Mouse (Mus musculus) kidney, postnatal 25 days (tissue): ENCODE measurements around the gene Zfp827.

ENCODE experiments used
- DNase-seq, 2 experiments: peaks; one replicate each; pipeline ENCODE4 v3.0.0; 2021; ENCODE audit warnings: mixed read lengths in 2 of 2

Gene Zfp827

DNA sequence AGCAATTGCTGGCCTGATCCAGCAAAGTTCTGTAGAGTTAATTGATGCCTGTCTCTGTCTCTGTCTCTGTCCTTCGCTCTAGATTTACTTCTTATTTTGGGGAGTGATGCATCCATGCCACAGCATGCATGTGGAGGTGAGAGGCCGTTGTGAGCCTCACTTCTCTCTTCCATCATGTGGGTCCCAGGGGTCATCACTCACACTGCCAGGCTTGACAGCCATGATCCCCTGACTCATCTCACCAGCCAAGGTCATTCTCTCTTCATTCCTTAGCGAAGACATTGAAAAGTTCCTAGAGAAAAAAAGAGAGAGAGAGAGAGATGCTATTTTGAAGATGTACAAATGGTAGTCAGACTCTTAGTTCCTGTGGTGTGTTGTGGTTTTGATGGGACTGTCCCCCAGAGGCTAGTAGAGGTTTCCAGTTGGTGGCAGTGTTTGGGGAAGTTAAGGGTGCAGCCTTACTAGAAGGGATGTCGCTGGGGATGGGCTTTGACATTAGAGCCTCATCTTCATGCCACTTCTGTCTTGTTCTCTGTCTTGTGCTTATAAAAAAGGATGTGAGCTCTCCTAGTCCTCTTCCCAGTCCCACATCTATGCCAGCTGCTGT lies 133.0 kb downstream of the Zfp827 start:
- peak in 1 of 2 experiments; percentile 3 for DNase-seq

DNA sequence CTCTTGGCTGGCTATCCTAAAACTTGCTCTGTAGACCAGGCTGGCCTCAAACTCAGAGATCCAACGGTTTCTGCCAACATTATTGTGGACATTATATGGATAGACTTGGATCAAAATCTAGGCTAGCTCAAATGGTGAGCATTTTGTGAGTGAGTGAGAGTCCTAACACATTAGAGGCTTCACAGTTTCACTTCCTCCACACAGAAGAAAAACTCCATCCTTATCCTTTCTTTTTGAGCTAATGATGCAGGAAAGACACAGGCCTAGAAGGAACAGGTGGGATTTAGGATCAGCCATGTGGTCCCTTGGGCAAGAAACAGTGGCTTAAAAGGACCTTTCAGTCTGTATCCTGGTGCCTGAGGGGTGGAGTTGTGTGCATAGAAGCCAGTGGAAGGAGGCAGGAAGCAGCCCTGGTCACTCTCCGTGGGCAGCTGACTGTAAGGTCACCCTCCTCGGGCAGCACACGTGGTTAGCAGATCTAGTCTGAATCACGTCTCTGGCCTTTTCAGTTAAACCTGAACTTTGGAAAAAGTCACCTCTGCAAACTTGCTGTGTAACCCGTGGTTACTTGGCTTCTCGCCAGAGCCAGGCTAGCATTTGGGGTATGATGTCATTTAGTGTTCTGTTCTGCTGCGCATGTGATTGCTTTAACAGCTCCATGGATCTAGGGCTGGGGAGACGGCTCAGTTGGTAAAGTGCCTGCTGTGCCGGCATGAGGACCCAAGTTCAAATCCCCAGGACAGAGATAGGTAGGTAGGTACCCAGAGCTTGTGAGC lies 134.5 kb downstream of the Zfp827 start:
- peak; percentile 95 for DNase-seq

DNA sequence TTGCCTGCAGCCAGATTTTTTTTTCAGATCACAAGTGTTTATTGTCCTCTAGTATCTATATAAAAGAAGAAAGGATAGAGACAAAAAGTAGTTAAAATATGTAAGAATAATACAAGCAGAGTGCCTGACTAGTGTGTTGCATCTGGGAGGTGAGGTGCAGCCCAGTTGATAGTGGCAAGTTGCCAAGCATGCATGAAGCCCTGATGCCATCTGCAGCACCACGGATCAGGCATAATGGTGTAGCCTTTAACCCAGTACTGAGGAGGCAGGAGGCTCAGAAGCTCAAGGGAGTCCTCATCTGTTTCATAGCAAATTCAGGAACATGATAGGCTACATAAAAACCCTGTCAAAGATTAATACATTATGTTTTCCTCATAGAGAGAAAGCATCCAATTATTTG lies 136.1 kb downstream of the Zfp827 start:
- DNase-seq: peak; percentile 5 to 32

DNA sequence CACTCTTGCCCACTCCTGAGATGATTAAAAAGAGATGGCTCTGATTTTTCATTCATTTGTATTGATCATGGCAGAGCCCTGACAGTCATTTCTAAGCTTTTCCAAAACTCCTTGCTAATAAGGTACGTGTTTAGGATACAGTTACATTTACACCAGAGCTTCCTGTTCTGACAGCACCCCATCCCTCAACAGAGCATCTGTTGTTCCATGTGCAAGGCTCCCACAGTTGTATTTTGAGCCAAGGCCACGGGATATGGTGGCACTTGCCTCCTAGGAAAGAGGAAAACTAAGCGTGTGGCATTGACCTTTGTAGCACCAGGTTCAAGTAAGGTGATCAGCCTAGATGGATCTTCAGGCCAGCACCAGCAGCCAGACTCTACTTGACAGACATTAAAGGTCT lies 137.0 kb downstream of the Zfp827 start:
- DNase-seq: peak in 1 of 2 experiments; percentile 10

DNA sequence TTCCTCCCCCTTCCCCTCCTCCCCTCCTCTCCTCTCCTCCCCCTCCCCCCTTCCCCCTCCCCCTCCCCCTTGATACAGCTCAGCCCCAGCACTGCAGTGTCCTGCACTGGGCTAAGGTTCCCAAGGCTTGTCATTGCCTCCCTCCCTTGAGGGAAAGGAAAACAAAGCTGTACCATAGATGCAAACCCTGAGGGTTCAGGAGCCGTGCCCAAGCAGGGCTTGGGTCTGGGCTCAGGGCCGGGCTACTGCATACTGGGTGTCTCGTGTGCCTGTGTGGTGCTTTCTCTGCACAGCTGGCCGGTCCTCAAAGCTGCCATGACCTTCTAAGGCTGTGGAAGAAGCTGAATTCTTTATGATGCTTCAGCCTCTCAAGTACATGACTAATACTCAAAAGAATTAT lies 145.4 kb downstream of the Zfp827 start:
- DNase-seq: no peak

DNA sequence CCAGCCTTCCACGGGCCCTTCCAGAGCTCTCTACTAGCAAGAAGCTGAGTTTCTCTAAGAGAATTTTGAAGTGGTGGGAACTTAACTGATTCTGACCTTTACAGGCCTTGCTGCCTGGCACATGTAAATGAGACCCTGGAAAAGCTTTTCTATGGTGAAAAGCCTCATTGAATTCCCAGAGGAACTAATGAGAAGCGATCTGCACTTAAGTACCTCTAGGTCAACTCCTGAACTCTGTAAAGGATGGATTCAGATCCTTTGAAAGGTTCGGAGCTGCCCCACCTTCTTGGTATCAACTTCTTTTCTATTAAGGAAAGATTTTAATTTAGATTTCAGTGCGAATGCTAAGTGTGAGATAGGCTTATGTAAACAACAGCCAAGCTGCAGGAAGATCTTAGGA lies 147.8 kb downstream of the Zfp827 start:
- no peak for DNase-seq

DNA sequence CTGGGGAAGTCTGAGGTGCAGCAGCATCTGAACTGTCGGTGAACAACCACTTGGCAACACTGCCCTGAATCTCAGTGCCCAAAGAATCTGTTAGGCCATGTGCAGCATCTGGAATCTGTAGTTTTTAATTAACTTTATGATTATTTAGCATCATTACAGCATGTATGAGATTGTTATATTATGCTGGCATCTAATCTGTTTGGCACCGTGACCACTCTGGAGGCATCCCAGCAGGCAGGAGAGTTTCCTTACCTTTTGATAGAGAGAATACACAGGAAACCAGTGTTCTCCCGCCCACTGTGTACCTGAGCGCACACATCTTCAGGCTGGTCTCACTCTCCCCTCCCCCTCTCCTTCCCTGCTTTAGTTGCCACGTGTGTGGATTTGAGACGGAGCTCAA lies 151.4 kb downstream of the Zfp827 start:
- peak in 1 of 2 experiments; percentile 12 for DNase-seq

DNA sequence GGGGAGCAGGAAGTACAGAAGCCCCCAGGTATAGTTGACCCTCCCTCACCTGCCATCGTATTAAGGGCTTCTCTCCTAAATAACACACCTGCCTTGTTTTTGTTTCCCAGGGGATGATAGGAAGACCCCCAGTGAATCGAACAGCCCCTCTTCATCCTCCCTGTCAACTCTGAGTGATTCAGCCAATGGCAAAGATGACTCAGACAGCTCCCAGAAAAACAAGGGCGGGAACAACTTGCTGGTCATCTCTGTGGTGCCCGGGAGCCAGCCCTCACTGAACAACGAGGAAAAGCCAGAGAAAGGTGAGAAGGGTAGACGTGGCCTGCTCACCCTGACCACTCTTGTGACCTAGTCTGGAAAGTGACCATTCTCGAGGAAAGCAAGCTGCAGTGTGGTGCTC lies 157.3 kb downstream of the Zfp827 start:
- DNase-seq: no peak

DNA sequence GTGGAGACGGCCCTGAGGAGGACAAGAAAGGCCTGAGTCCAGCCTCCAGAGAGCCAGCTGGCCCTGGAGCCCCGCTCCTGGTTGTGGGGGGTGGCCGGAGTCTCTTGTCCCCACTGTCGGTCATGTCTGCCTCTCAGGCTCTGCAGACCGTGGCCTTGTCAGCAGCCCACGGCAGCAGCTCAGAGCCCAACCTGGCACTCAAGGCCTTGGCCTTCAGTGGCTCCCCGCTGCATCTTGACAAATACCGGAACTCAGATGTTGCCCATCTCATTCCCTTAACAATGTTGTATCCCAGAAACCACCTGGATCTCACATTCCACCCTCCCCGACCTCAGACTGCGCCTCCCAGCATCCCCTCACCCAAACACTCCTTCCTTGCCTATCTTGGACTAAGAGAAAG lies 161.8 kb downstream of the Zfp827 start:
- DNase-seq: no peak

DNA sequence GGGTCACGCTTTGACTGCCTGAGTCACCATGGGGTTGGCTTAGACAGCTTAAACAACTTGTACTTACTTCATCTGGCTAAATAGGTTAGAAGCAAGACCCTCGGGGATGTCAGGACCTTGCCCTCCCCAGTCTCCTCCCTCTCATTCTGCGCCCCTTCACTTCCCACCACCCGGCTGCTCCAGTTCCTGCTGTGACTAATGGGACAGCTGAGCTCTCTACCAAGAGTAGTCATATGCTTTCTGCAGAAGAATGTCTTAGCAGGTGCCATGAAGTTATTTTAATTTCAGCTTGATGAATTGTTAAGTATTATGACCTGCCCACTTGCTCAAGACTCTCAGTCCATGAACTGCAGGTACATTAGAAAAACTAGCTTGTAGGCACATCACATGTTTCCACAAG lies 168.2 kb downstream of the Zfp827 start:
- DNase-seq: peak in 1 of 2 experiments; percentile 3

DNA sequence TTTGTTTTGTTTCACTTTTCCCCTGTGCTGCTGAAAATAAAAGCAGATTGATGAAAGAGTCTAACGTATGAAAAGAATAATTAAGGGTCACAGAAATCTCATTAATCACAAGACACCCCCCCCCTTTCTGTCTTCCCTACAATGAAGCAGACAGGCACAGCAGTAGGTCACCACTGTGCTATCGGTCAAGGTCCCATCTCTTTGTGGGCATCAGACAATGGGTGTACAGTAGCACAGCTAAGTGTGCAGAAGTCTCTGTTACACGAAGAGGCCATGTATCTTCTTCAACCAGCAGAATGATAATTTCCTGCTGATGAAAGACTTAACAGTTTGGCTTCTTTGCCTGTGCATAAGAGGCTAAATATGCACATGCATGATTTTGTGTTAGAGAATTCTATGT lies 170.4 kb downstream of the Zfp827 start:
- no peak for DNase-seq

DNA sequence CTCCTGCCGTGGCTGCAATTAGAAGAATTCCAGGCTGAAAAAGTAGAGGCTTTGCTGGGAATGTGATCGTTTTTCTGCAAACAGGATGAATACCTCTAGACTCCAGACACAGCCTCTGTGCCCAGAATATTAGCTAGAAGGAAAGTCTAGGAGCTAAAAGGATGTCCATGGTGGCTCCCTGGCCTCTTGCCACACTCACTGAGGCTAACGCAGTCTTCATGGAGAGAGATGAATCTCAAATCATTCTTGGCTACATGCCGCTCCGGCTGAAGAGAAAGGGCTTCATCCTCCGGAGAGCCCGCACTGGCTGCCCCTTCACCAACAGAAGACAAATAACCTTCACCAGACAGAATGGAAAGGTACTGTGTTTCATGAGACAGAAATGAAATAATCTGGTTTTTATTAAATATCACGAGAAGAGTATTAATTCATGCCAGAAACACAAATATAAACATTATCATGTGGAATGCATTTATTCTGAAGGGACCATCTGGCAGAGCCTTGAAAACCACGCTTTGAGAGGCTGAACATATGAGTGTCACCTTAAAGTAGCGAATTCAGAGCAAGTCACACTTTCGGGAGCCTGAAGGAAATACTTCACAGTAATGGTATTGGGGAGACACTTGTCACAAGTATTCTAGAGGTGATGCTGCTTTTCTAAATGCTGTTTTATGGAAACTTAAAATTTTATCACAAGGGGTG lies 173.4 kb downstream of the Zfp827 start:
- DNase-seq: peak in 1 of 2 experiments; percentile 12

DNA sequence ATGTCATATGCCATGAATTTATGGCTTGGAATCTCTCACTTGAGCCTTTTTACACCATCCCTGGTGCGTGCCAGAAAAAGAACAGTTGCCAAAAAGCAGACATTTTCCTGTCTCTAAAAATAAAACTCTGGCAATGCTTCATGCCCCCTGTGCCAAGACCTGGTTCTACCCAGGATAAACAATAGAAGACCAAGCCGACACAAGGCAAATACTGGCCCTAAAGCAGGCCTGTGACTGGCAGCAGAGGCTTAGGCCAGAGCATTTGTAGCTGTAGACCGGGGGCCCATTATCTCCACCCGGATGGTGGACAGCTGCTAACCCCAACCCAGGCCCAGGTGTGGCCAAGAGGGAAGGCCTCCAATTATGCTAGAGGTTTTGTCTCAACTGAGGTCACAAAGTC lies 178.7 kb downstream of the Zfp827 start:
- DNase-seq: peak in 1 of 2 experiments; percentile 43

DNA sequence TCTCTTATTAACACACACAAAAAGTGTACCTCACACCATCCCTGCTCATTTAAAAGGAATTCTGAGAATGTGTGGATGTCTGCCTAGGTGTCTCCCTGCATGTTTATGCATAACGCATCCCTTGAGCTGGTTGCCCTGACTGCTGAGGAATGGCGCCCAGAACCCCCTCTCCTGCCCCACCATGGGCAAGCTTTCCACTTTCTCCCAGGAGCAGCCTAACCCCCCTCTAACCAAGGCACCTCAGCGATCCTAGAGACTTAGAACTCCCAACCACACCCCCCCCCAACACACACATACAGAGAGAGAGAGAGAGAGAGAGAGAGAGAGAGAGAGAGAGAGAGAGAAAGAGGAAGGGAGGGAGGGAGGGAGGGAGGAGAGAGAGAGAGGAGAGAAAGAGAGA lies 179.9 kb downstream of the Zfp827 start:
- DNase-seq: no peak

DNA sequence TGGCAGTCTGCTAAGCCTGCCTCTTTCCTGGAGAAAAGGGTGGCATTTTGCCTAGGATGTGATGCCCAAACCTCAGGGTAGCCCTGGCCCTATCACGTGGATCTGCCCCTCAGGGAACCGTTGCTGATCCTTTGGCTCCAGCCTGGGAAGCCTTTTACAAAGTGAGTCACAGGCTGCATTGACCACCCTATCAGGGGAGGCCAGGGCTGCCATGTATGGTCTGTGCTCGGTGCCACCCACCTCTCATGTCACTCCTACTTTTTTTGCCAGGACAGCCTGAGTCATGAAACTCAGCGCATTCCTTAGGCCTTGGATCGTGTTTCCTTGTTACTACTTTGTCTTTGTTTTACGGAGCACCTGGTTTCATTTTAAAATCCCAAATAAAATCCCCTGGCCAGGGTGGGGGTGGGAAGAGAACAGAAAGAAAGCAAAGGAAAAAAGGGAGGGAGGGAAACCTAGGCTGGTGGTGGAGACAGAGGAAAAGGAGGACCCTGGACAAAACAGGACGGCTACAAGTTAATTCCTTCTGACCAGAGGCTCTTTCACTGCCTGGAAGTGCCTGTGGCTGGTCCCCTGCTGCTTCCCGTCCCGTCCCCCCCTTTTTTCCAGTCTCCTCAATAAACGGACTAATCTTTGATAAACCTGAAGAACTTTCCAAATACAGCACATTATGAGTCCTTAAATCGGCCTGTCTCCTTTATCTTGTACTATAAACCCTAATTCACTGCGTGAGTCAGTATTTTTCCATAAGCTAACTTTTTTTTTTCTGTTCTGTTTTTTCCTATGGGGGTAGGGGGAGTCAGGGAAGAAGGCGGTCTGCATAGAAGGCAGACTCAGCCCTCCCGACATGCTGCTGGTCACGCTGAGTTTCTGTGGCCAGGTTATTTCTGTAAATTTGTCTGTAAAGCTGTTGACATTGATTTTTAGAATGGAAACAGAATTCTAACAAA lies 180.7 kb downstream of the Zfp827 start:
- DNase-seq: peak; percentile 8 to 48

DNA sequence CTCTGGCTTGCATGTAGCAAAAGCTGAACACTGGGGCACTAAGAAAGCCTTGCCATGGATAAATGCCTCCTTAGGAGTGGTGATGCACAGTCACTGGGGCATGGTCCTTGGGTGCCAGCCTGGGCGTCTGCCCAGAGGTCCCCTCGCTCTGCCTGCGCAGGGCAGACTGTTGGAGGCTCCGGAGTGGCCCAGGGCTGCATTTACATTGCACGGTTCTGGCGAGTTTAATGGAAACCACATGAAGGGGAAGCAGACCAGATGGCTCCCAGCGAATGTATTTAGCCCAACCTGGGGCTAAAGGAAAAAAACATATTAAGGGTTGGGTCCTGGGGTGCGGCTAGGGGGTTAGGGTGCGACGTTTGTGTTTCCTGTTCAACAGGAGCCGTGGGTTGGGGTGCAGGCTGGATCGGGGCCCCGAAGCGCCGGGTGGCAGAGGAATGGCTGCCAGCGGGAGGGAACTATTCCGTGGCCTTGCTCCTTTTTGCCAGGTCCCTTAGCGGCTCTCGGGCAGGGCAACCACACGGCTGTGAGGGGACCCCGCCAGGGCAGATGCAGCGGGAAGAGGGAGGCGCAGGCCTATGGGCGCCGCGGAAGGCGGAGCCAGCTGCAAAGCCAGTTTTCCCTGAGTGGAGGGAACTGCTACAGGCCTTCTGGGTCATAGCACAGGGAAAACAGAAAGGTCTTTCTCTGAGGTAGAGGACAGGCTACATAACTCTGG lies 181.6 kb downstream of the Zfp827 start:
- DNase-seq: peak; percentile 12 to 55

DNA sequence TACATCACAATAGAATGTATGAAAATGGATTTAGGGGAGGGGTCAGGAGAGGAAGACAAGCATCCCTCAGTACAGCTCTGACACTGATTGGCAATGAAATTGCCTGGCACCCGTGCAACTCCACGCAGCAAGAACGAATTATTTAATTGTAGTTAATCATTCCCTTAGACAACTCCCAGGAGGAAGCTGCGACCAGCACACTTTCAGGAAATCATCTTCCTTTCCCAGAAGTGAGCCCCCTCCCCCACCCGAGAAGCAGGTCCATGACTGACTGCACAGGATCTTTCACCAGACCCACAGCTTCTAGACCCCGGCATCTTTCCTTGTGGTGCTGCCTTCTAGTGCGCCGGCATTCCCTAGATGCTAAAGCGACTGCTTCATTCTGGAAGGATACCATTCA lies 183.4 kb downstream of the Zfp827 start:
- no peak for DNase-seq

DNA sequence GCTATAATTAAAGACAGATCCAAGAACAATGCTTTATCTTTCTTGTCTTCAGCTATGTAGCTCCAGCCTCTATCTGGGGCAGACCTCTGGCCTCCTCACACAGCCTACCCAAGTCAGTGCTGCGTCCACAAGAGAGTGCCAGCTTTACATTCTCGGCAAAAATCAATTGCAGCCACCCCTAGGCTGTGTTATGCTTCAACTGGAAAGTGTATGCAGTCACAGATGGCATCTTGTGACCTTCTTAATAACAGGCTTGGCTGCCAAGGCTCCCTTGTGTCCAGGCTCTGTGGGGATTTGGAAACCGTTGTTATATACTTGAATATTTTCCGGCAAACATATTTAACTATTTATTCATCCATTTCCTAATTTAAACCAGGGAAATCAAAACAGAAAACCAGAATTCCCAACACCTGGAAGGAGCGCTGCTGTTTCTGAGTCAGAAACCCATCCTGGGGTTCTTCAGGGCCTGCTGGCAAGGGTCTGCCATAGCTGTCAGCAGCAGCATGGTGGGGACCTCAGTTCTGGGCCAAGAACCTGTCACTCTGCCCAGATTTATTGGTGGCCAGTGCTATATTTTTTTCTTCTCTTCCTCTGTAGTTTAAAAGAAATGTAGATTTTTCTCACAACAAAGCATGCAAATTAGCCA lies 194.0 kb downstream of the Zfp827 start:
- DNase-seq: no peak

DNA sequence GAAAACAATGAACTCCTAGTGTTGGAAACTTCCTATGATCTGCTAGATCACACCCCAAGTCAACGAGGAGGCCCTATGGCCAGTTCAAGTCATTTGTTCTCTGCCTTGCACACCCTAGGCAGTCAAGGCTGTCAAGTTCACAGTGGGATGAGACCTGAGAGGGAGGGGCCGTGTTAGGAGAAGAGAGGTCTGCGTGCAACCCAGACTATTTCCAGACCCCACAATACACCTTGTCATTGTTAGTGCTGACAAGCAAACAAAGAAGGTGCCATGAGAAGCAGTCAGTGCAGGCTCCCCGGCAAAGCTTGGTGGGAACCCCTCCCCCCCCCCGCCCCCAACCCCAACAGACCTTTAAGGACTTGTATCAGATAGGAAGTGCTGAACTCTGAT lies 194.5 kb downstream of the Zfp827 start:
- DNase-seq: no peak

DNA sequence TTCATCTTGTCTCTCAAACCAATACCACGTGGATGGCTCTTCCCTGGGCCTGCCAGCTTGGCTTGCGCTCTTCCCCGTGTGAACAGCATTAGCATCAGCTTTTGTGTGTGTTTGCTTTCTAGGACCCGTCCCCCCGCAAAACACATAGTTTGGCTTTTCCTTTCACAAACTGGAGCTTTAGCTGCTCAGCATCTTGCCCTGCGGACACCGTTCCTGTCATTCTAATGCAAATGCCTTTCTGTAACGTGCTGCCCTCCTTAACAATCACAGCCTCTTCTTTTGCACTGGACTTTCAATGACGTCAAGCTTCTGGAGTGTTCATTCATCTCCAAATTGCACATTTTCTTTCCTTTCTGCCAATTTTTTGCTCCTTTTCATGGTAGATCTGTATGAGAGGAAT lies 196.1 kb downstream of the Zfp827 start:
- DNase-seq: no peak

DNA sequence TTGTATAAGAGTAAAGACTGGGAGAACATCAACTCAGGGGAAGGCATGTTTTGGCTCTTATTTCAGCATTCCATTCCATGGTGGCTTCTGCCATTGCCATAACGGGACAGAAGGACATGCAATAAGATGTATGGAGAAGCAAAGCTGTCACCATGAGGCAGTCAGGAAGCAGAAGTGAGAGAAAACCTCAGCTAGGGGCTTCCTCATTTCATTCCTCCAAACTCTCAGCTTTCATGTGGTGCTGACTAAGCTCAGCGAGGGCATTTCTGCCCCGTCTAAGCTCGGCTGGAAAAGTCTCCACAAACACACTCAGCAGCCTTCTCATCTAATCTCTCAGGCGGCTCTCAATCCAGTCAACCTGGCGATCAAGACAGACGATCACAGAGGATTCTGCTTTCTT lies 197.3 kb downstream of the Zfp827 start:
- no peak for DNase-seq

DNA sequence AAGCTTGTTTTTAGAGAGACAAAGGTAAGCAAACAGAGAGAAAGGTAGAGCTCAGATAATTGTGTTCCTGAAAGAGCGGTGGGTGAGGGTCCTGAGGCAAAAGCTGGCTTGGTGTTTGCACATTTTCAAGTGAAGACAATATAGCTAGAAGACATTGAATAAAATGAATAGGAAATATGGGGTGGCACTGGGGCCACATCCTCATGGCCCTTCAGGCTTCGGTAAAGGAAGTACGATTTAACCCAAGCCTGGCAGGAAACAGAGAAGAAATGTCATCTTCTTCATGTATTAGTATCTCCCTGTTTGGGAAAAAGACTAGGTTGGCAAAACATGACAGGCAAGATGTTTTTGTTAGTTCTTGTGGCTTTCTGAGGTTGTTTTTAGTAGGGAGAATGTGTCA lies 197.8 kb downstream of the Zfp827 start:
- DNase-seq: no peak
